8 mouse cellular contexts compared by ENCODE assay signal in genomic region chr14:60735848-60736547, GRCm38 (mm10). TPM values are rescaled to one million over a fixed set of nuclear protein-coding genes. Genes with fewer than 3 reads are reported as not detected.
A peak's percentile ranks its signal among the peaks of the same experiment; 100 is the strongest.
DNase-seq lines count a peak whose midpoint lies in the region; ATAC-seq lines count a peak whose summit lies in the region.

No protein-coding gene starts in this region.

- peaks cover 80% of the 10 kb centered on the region for H3K4me1 ChIP-seq in heart, embryonic 15.5 days (replicated peaks)
- H3K4me1 ChIP-seq in midbrain, embryonic 16.5 days (ENCODE audit: control insufficient read depth, insufficient read depth, low read length) = peaks cover 29% of the 10 kb centered on the region

- H3K9me3 ChIP-seq in heart, embryonic 15.5 days (replicated peaks) = no peaks in the 10 kb centered on the region
- no peaks in the 10 kb centered on the region for H3K9me3 ChIP-seq in midbrain, embryonic 16.5 days (replicated peaks; ENCODE audit: control insufficient read depth, low read length, poor library complexity, severe bottlenecking)

- H3K27ac ChIP-seq in heart, embryonic 15.5 days = peak overlapping the region; percentile 90
- H3K27ac ChIP-seq in midbrain, embryonic 16.5 days (ENCODE audit: low read length) = peak overlapping the region; percentile 66

- DNase-seq in heart, postnatal 10 days = no peak
- DNase-seq in induced T-regulatory cell, adult 2 months (ENCODE audit: low read depth) = peak; percentile 50
- DNase-seq in thymus, postnatal 25 days = no peak
- DNase-seq in retina, postnatal 1 day = no peak
- no peak for DNase-seq in kidney, postnatal 4 days

- intact Hi-C loops in heart, postnatal 10 days (cut with DNase I) = loop anchor here (1.0 kb wide), 1 partner anchor 33 kb away; no protein-coding TSS in a partner anchor

- H3K9ac ChIP-seq in heart, embryonic 15.5 days = peak overlapping the region; percentile 42
- H3K9ac ChIP-seq in midbrain, embryonic 16.5 days (ENCODE audit: low read depth, low read length) = peak overlapping the region; percentile 37; the same call in 1 of the 2 replicates

- peak overlapping the region; percentile 22 for H3K4me3 ChIP-seq in heart, embryonic 15.5 days
- no peak overlapping the region for H3K4me3 ChIP-seq in midbrain, embryonic 16.5 days (ENCODE audit: low read depth, low read length)

- ATAC-seq in heart, embryonic 15.5 days (replicated peaks; ENCODE audit: insufficient number of reproducible peaks, insufficient read depth, low FRiP score, low read depth) = no peak
- peak; percentile 19; the same call in 1 of the 2 replicates for ATAC-seq in common myeloid progenitor, adult 5-6 weeks (replicated peaks; ENCODE audit: low read depth, poor library complexity, severe bottlenecking)
- ATAC-seq in midbrain, embryonic 16.5 days = no peak

- no peaks in the 10 kb centered on the region for H3K36me3 ChIP-seq in heart, embryonic 15.5 days
- H3K36me3 ChIP-seq in midbrain, embryonic 16.5 days (ENCODE audit: control insufficient read depth, insufficient read depth, low read length) = no peaks in the 10 kb centered on the region

- WGBS in heart, embryonic 15.5 days = 31% methylated on average over 13 of the region's 13 CpGs
- WGBS in midbrain, embryonic 16.5 days = 55% methylated on average over 13 of the region's 13 CpGs

- H3K4me2 ChIP-seq in heart, embryonic 15.5 days = peak overlapping the region; percentile 67
- no peak overlapping the region for H3K4me2 ChIP-seq in midbrain, embryonic 16.5 days (ENCODE audit: low read length)

- no peaks in the 10 kb centered on the region for H3K27me3 ChIP-seq in heart, embryonic 15.5 days
- H3K27me3 ChIP-seq in midbrain, embryonic 16.5 days (ENCODE audit: control insufficient read depth, insufficient read depth, low read depth, low read length) = no peaks in the 10 kb centered on the region

RNA-seq across cellular contexts. Expression of gene C1qtnf9, which starts 31.9 kb away (rescaled TPM):
- 2.3 and 2.4 TPM in 2 replicates for polyA plus RNA-seq in heart, embryonic 15.5 days (2015; fragmentation: Nextera tagmentation; extraction: Ambion mirVana)
- total RNA-seq in heart, postnatal 10 days (2021) = 10 to 100 TPM; 36.4 to 38.2 TPM
- total RNA-seq in common myeloid progenitor, adult 5-6 weeks (2017) = not detected in 2 replicates
- polyA plus RNA-seq in midbrain, embryonic 16.5 days (2015; fragmentation: Nextera tagmentation; extraction: Ambion mirVana) = not detected in 2 replicates

RNA-seq across cellular contexts. Expression of gene Mipep, which starts 48.4 kb away (rescaled TPM):
- 29.2 TPM in 2 replicates for polyA plus RNA-seq in heart, embryonic 15.5 days (2015; fragmentation: Nextera tagmentation; extraction: Ambion mirVana)
- total RNA-seq in heart, postnatal 10 days (2021) = 10 to 100 TPM; 51.3 to 52.6 TPM
- total RNA-seq in common myeloid progenitor, adult 5-6 weeks (2017) = 21.7 and 24.5 TPM in 2 replicates
- 20.3 and 20.7 TPM in 2 replicates for polyA plus RNA-seq in midbrain, embryonic 16.5 days (2015; fragmentation: Nextera tagmentation; extraction: Ambion mirVana)

Comparison
In these comparisons a context has a peak if more than half of its experiments do, and no peak if none do; other contexts are left out.
1. RNA of gene C1qtnf9, which starts 31.9 kb away (total RNA-seq): 36.4 to 38.2 TPM in heart, postnatal 10 days; not detected in common myeloid progenitor, adult 5-6 weeks; every median in the first group is over 10 times any median in the second.